Mouse (Mus musculus) intestine, postnatal 0 days (tissue): ENCODE measurements at regions not wholly inside any gene's neighbourhood (a gene's known extent, or its start where the extent isn't known, plus 50 kb on each side); places are given as distances from the start of the nearest gene placed in this dataset.

Source experiments
- ATAC-seq: fragments of 200-750 bp; cut with Nextera tagmentation; 2 replicates; pipeline ENCODE4 v1.8.0; 2017; ENCODE audit warnings: mild to moderate bottlenecking, moderate TSS enrichment, moderate library complexity
- H3K27ac ChIP-seq: fragments of 300-500 bp; sonication (generic); 2 replicates; pipeline ENCODE4 v1.5.1; 2014; ENCODE audit warnings: mild to moderate bottlenecking, low read depth, low read length, moderate library complexity
- H3K27me3 ChIP-seq: fragments of 300-500 bp; sonication (generic); replicated peaks from 2 replicates; pipeline ENCODE4 v1.6.1; 2014; ENCODE audit warnings: low read length, mixed read lengths; ENCODE audit not compliant: control insufficient read depth, insufficient read depth
- H3K36me3 ChIP-seq: fragments of 300-500 bp; sonication (generic); 2 replicates; pipeline ENCODE4 v1.6.1; 2014; ENCODE audit warnings: mild to moderate bottlenecking, moderate library complexity; ENCODE audit not compliant: control insufficient read depth, insufficient read depth
- H3K4me1 ChIP-seq: fragments of 300-500 bp; sonication (generic); replicated peaks from 2 replicates; pipeline ENCODE4 v1.6.1; 2014; ENCODE audit warnings: antibody characterized with exemption, low read length, mixed read lengths; ENCODE audit not compliant: control insufficient read depth, insufficient read depth
- H3K4me2 ChIP-seq: fragments of 300-500 bp; sonication (generic); replicated peaks from 2 replicates; pipeline ENCODE4 v1.6.1; 2014; ENCODE audit warnings: low read depth, mild to moderate bottlenecking, moderate library complexity
- H3K4me3 ChIP-seq: fragments of 300-500 bp; sonication (generic); 2 replicates; pipeline ENCODE4 v1.5.1; 2014; ENCODE audit warnings: low read depth, low read length
- H3K9ac ChIP-seq: fragments of 300-500 bp; sonication (generic); 2 replicates; pipeline ENCODE4 v1.6.1; 2014; ENCODE audit warnings: mild to moderate bottlenecking, low read depth, low read length
- H3K9me3 ChIP-seq: fragments of 300-500 bp; sonication (generic); 2 replicates; pipeline ENCODE4 v1.6.1; 2016; ENCODE audit warnings: mixed run types; ENCODE audit not compliant: control insufficient read depth
- CTCF ChIP-seq: sonication (generic); IDR thresholded peaks from 2 replicates; pipeline ENCODE4 v1.5.1; 2016; ENCODE audit warnings: low read depth, mild to moderate bottlenecking, control low read depth, antibody characterized with exemption, moderate library complexity
- WGBS: fragments of 180-500 bp; shearing (Covaris S2); extraction: QIAGEN DNeasy Blood & Tissue Kit; methylation state at CpG from one replicate; pipeline ENCODE4 v1.1.7; 2014; 5-methylcytosine and 5-hydroxymethylcytosine counted together

DNA sequence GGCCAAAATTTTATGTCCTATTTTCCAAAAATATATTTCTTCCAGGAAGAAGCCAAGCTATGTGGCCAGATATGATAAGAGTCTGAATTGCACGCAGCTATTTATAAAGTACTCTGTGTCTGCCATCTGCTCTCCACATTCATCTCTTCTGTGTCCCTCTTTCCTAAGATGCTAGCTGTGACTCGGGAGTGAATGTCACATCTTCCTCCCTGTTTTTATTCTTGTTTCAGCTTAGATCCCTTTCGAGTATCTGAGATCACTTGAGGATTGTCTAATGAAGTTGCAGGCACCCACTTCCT is 1687.4 kb upstream of the Gm37988 start:
- 47% methylated on average over 3 of the region's 3 CpGs for WGBS
- H3K4me2 ChIP-seq = no peak overlapping the region
- H3K27me3 ChIP-seq = no peaks in the 10 kb centered on the region
- TF ChIP-seq CTCF = no peak
- H3K27ac ChIP-seq = no peak overlapping the region
- no peak overlapping the region for H3K4me3 ChIP-seq
- no peak overlapping the region for H3K9ac ChIP-seq
- no peaks in the 10 kb centered on the region for H3K4me1 ChIP-seq
- H3K36me3 ChIP-seq = no peaks in the 10 kb centered on the region
- ATAC-seq = no peak
- H3K9me3 ChIP-seq = no peaks in the 10 kb centered on the region

DNA sequence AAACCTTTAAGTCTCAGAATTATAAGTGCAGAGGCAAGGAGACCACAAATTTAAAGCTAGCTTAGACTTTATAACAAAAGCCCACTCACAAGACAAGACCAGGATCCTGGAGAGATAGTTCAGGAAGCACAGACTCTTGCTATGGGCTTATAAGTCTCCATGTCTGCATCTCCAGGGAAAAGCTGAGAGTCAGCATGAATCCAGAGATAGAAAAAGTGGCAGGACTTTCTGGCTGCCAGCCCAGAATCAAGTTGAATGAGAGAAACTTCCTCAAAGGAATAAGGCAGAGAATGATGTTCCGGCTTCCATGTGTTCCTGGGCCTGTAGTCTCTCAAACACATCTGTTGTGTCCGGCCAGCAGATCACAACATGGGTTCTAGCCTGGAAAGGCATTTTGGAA is 1686.4 kb upstream of the Gm37988 start:
- Histone ChIP-seq H3K27me3 (no peaks in the 10 kb centered on the region), H3K4me2 (no peak overlapping the region), H3K9me3 (no peaks in the 10 kb centered on the region), H3K4me3 (no peak overlapping the region), H3K36me3 (no peaks in the 10 kb centered on the region), H3K4me1 (no peaks in the 10 kb centered on the region), H3K9ac (no peak overlapping the region), H3K27ac (no peak overlapping the region)
- TF ChIP-seq CTCF = no peak
- 72% methylated on average over 2 of the region's 2 CpGs for WGBS
- no peak for ATAC-seq

- Histone ChIP-seq H3K27me3 (no peaks in the 10 kb centered on the region), H3K36me3 (no peaks in the 10 kb centered on the region), H3K4me1 (no peaks in the 10 kb centered on the region), H3K4me2 (no peak overlapping the region), H3K4me3 (no peak overlapping the region), H3K9me3 (no peaks in the 10 kb centered on the region), H3K27ac (no peak overlapping the region), H3K9ac (no peak overlapping the region)
- no peak for TF ChIP-seq CTCF
- 83% methylated on average over 10 of the region's 10 CpGs for WGBS
- no peak for ATAC-seq
These were observed 1685.9 kb upstream of the Gm37988 start for GRCm38 (mm10) chr1:3121745-3122144.
